Mouse (Mus musculus): ENCODE measurements around the gene Dab1.

GRCm38 (mm10) chr4:103878841-103879240 is 259.7 kb downstream of the Dab1 start:
- TF ChIP-seq CTCF (IDR thresholded peaks at IDR 0.05) (no peak), EP300 (IDR thresholded peaks at IDR 0.05) (no peak)
